Mouse (Mus musculus) ES-Bruce4 (cell line): ENCODE results near the gene Dazap2. TPM values are rescaled to one million over a fixed set of nuclear protein-coding genes. Genes with fewer than 3 reads are reported as not detected.

Experiments used
- H3K27ac ChIP-seq: 2 replicates; pipeline ENCODE4 v1.5.1; 2012; ENCODE audit warnings: low read length, inconsistent platforms; ENCODE audit not compliant: insufficient read depth
- H3K27me3 ChIP-seq: 2 replicates; pipeline ENCODE4 v1.6.1; 2012; ENCODE audit warnings: mild to moderate bottlenecking, low read length, inconsistent platforms; ENCODE audit not compliant: control insufficient read depth, poor library complexity, insufficient read depth, severe bottlenecking
- H3K36me3 ChIP-seq: 2 replicates; pipeline ENCODE4 v1.6.1; 2012; ENCODE audit warnings: inconsistent platforms, mild to moderate bottlenecking, low read length, moderate library complexity; ENCODE audit not compliant: control insufficient read depth, poor library complexity, insufficient read depth, severe bottlenecking
- H3K4me1 ChIP-seq: one replicate; pipeline ENCODE4 v1.8.1; 2011; ENCODE audit warnings: low read length; ENCODE audit not compliant: control insufficient read depth, insufficient read depth
- H3K4me3 ChIP-seq: 2 replicates; pipeline ENCODE4 v1.5.1; 2011; ENCODE audit warnings: low read depth, mild to moderate bottlenecking, low read length
- H3K9ac ChIP-seq: 2 replicates; pipeline ENCODE4 v1.6.1; 2012; ENCODE audit warnings: low read depth, mild to moderate bottlenecking, inconsistent platforms; ENCODE audit not compliant: poor library complexity, severe bottlenecking
- H3K9me3 ChIP-seq: replicated peaks from 2 replicates; pipeline ENCODE4 v1.6.1; 2012; ENCODE audit warnings: mild to moderate bottlenecking, low read length, inconsistent platforms; ENCODE audit not compliant: control insufficient read depth, poor library complexity, insufficient read depth, severe bottlenecking
- CTCF ChIP-seq: IDR thresholded peaks from one replicate; pipeline ENCODE4 v1.8.1; 2011; ENCODE audit warnings: low read depth, low read length
- EP300 ChIP-seq: IDR thresholded peaks from 2 replicates; pipeline ENCODE4 v1.6.1; 2011; ENCODE audit warnings: low read depth, low read length; ENCODE audit not compliant: insufficient read depth
- POLR2A ChIP-seq: IDR thresholded peaks from one replicate; pipeline ENCODE4 v1.8.1; 2011; ENCODE audit warnings: low read length; ENCODE audit not compliant: insufficient read depth
- polyA plus RNA-seq: library from polyadenylated mRNA; stranded (reverse); fragments of >200 nt; gene quantifications from 2 replicates; pipeline ENCODE4 v1.2.4, GENCODE M21; 2011; ENCODE audit warnings: low read depth; ENCODE audit not compliant: missing spikeins, insufficient read depth, insufficient read length

Gene Dazap2
- polyA plus RNA-seq, 1 experiment, result 70.7 TPM

DNA sequence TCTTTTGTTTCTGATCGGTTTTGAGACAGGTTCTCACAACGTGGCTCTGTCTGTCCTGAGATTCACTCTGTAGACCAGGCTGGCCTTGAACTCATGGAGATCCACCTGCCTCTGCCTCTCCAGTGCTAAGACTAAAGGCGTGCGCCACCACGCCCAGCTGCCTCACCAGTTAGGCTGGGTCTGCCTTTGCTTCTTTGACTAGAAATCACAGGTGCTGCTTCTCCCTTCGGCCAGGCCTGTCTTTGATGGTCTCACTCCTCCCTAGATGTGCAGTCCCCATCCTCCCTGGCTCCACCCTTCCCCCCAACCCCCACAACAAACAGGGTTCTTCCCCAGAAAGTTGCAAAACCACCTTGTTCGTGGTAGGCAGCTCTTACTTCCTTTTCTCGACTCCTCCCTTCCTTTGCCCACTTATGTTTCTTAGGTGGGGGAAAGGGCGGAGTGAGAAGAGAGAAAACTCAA lies 49.7 kb downstream of the Dazap2 start:
- H3K9me3 ChIP-seq, result no peaks in the 10 kb centered on the region
- no peaks in the 10 kb centered on the region for H3K27me3 ChIP-seq
- no peak overlapping the region for H3K27ac ChIP-seq
- H3K4me1 ChIP-seq, result peaks cover 1% of the 10 kb centered on the region
- no peaks in the 10 kb centered on the region for H3K36me3 ChIP-seq
- TF ChIP-seq CTCF, result no peak
- TF ChIP-seq POLR2A, result no peak
- no peak for TF ChIP-seq EP300
- no peak overlapping the region for H3K4me3 ChIP-seq
- no peak overlapping the region for H3K9ac ChIP-seq

DNA sequence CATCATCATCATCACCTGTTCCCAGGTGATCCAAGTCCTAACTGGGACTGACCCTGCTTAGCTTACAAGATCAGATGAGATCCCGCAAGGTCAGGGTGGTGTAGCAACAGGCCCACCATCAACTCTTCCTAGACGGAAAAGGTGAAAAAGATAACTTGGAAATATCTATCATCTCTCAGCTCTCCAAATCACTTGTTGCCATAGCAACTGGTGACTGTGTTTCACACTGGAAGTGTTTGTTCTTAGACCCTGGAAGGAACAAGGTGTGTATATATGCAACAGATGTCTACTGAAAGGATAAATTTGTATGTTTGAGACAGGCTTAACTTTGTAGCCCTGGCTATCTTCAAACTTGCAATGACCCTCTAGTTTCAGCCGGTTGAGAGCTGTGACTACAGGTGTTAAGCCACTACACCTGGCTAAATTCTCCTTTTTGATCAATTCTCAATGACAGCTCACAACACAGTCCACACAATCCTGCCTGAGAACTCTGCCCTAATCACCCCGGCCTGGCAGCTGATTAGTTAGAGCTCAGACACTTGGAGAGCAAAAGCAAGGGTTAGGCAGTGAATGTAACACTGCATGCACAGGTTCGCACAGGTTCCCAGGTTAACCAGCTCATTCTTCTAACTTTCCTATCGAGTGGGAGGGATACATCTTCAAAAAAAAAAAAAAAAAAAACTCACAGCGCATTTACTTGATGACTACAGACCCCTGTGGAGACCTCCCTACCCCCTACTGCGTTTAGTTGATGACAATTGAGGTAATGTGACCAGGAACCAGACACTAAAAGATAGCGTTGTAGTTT lies 50.5 kb downstream of the Dazap2 start:
- Histone ChIP-seq H3K4me3 (no peak overlapping the region), H3K36me3 (no peaks in the 10 kb centered on the region), H3K9ac (no peak overlapping the region), H3K27ac (no peak overlapping the region; the same call in 1 of the 2 replicates), H3K27me3 (no peaks in the 10 kb centered on the region), H3K4me1 (peaks cover 1% of the 10 kb centered on the region), H3K9me3 (no peaks in the 10 kb centered on the region)
- TF ChIP-seq CTCF (no peak), EP300 (no peak), POLR2A (no peak)

DNA sequence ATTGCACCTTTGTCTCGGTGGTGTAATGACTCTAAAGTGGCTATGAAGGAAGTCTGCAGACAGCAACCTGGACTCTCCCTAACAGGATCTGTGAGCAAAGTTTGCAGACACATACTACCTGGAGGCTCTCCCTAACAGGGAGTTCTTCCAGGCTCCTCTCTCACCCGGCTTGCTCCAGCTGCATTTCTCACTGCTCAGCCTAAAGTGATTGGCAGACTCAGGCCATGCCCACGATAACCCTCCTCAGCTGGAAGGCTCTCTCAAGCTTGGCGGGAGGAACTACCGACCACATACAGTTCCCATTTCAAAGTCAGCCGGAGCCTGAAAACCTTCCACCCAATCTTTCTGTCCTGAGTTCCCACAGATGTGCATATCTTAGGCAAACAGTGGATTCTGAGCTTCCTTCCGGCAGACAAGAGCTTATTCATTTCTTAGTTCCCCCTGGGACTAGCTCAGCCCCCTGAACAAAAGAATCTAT lies 51.1 kb downstream of the Dazap2 start:
- Histone ChIP-seq H3K9ac (no peak overlapping the region), H3K4me1 (peaks cover 1% of the 10 kb centered on the region), H3K4me3 (no peak overlapping the region), H3K36me3 (no peaks in the 10 kb centered on the region), H3K27me3 (no peaks in the 10 kb centered on the region), H3K9me3 (no peaks in the 10 kb centered on the region), H3K27ac (no peak overlapping the region)
- TF ChIP-seq EP300, result no peak
- TF ChIP-seq CTCF, result no peak
- TF ChIP-seq POLR2A, result no peak

DNA sequence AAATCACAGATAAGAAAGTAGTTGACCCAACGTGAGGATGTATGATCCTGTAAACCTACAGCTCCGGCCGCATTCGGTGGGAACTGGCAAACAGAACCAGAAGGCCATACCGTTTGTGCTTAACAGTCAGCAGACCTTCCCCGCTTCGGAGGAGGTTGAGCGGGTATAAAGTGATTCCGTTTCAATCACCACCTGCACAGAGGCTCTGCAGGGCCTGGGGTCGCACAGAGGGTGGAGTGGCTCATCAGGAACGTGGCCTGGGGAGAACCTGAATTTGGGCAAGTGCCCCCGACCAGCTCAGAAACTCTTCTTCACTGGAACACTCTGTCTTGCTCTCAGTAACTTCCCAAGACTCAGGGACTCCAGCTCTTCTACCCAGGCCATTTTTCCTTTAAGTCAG lies 51.7 kb downstream of the Dazap2 start:
- Histone ChIP-seq H3K9me3 (no peaks in the 10 kb centered on the region), H3K4me1 (peaks cover 1% of the 10 kb centered on the region), H3K9ac (no peak overlapping the region), H3K36me3 (no peaks in the 10 kb centered on the region), H3K4me3 (no peak overlapping the region), H3K27me3 (no peaks in the 10 kb centered on the region), H3K27ac (no peak overlapping the region)
- TF ChIP-seq POLR2A (no peak), EP300 (no peak), CTCF (no peak)

DNA sequence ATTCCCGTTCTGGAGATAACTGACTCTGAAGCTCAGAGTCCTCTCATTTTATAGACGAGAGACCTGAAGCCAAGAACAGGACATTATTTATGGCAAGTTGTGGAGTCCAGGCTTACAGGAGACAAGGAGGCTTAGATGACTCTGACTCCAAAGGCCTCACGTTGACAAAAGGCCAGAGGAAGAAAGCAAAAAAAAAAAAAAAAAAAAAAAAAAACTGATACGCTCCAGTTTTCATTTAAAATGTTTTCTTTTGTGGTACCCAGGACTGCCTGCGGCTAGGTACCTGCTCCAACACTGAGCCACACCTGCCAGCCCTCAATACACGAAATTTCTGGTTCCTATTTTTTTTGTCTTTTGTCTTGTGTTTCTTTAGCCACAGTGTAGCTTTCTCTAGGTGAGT lies 52.3 kb downstream of the Dazap2 start:
- H3K36me3 ChIP-seq, result no peaks in the 10 kb centered on the region
- no peak for TF ChIP-seq EP300
- H3K27ac ChIP-seq, result no peak overlapping the region
- no peaks in the 10 kb centered on the region for H3K9me3 ChIP-seq
- no peaks in the 10 kb centered on the region for H3K27me3 ChIP-seq
- no peak overlapping the region for H3K9ac ChIP-seq
- H3K4me1 ChIP-seq, result peaks cover 1% of the 10 kb centered on the region
- no peak overlapping the region for H3K4me3 ChIP-seq

DNA sequence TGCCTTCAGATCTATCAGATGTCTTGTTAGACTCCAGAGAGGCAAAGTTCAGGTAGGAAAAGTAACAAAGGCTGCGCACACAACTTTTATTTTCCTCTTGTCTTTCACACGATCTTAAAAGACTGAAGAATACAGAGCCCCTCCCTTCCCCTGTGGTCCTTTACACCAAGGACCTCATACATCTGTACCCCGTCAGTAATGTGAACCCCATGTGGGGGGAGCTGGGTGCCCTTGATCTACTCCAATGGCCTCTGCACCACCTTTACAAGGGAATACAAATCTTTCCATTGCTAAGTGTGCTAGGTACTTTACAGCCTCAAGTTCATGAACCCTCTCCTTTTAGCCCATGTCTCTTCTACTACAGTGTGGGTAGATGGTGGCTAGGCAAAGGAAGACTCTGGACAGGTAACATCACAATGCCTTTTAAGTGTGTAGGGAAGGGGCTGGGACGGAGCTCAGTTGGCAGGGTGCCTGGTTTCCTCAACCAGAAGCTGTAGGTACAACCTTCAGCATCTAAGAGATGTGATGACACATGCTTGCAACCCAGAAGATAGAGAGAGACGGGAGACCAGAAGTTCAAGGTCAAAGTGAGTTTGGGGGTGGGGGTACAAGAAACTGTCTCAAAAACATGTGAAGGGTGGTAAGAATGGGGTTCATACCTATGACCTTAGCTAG lies 52.9 kb downstream of the Dazap2 start:
- Histone ChIP-seq H3K9me3 (no peaks in the 10 kb centered on the region), H3K4me3 (no peak overlapping the region), H3K9ac (no peak overlapping the region), H3K27me3 (no peaks in the 10 kb centered on the region), H3K27ac (no peak overlapping the region), H3K36me3 (no peaks in the 10 kb centered on the region), H3K4me1 (peaks cover 1% of the 10 kb centered on the region)
- TF ChIP-seq CTCF, result no peak
- no peak for TF ChIP-seq EP300
- TF ChIP-seq POLR2A, result no peak
